Mouse (Mus musculus) CH12.LX (cell line): Measurements from ENCODE around the gene Slc9b1. TPM values are rescaled to one million over a fixed set of nuclear protein-coding genes. Genes with fewer than 3 reads are reported as not detected.

Source experiments
- DNase-seq: peaks from one replicate; pipeline ENCODE4 v3.0.0-alpha.2; 2013; ENCODE audit errors: extremely low read depth
- H3K27ac ChIP-seq: 2 replicates; pipeline ENCODE4 v1.5.1; 2012; ENCODE audit warnings: low read depth, mild to moderate bottlenecking, control low read depth, moderate library complexity; ENCODE audit not compliant: insufficient read depth
- H3K27me3 ChIP-seq: replicated peaks from 2 replicates; pipeline ENCODE3; 2012; ENCODE audit warnings: inconsistent platforms
- H3K36me3 ChIP-seq, 2 experiments: replicated peaks in 1 of 2; 2 replicates each; pipeline versions ENCODE3 to v1.6.1; 2012; ENCODE audit warnings: inconsistent platforms in 1 of 2, low read length in 1 of 2, mild to moderate bottlenecking in 1 of 2, mixed read lengths in 1 of 2, moderate library complexity in 1 of 2; ENCODE audit not compliant: control insufficient read depth in 1 of 2, insufficient read depth in 1 of 2
- H3K4me1 ChIP-seq, 2 experiments: 2 replicates each; pipeline ENCODE4 v1.6.1; 2012; ENCODE audit warnings: inconsistent platforms in 1 of 2, moderate library complexity in 1 of 2; ENCODE audit not compliant: insufficient read depth in 2 of 2, control insufficient read depth in 1 of 2
- H3K4me2 ChIP-seq: 2 replicates; pipeline ENCODE4 v1.6.1; 2012; ENCODE audit warnings: low read depth, mild to moderate bottlenecking, control low read depth; ENCODE audit not compliant: poor library complexity, insufficient read depth, severe bottlenecking
- H3K4me3 ChIP-seq, 3 experiments: fragments of 150-350 bp in 1 of 3; sonication (generic) in 1 of 3; replicated peaks in 1 of 3; 2 replicates each; pipeline versions ENCODE3 to v1.5.1; 2011 to 2012; ENCODE audit warnings: low read depth in 2 of 3, low read length in 2 of 3, mild to moderate bottlenecking in 2 of 3, moderate library complexity in 2 of 3, control low read depth in 1 of 3, improper control_type of control experiment in 1 of 3, inconsistent platforms in 1 of 3, mixed read lengths in 1 of 3; ENCODE audit not compliant: poor library complexity in 1 of 3
- H3K79me2 ChIP-seq: replicated peaks from 2 replicates; pipeline ENCODE4 v1.6.1; 2012; ENCODE audit warnings: mild to moderate bottlenecking, moderate library complexity; ENCODE audit not compliant: control insufficient read depth, poor library complexity, insufficient read depth, severe bottlenecking; ENCODE audit errors: extremely low read depth
- H3K9ac ChIP-seq: 2 replicates; pipeline ENCODE4 v1.6.1; 2012; ENCODE audit warnings: low read depth, mild to moderate bottlenecking, control low read depth, moderate library complexity; ENCODE audit not compliant: insufficient read depth
- H3K9me3 ChIP-seq: replicated peaks from 2 replicates; pipeline ENCODE3; 2012; ENCODE audit warnings: low read length, inconsistent platforms, mixed read lengths
- BHLHE40 ChIP-seq: IDR thresholded peaks from 2 replicates; pipeline ENCODE4 v1.6.1; 2011; ENCODE audit warnings: mild to moderate bottlenecking, low read depth, low read length, improper control_type of control experiment
- ELF1 ChIP-seq: IDR thresholded peaks from 2 replicates; pipeline ENCODE4 v1.6.1; 2014; ENCODE audit warnings: low read depth, mild to moderate bottlenecking, inconsistent platforms, low read length, improper control_type of control experiment
- GABPA ChIP-seq: IDR thresholded peaks from 2 replicates; pipeline ENCODE4 v1.6.1; 2012; ENCODE audit warnings: low read depth, low read length, improper control_type of control experiment, inconsistent platforms; ENCODE audit not compliant: insufficient replicate concordance
- HCFC1 ChIP-seq: IDR thresholded peaks from 2 replicates; pipeline ENCODE4 v1.6.1; 2012; ENCODE audit warnings: low read depth, mild to moderate bottlenecking, inconsistent platforms, low read length, improper control_type of control experiment
- IRF4 ChIP-seq: IDR thresholded peaks from 2 replicates; pipeline ENCODE4 v1.6.1; 2014; ENCODE audit warnings: low read depth, mild to moderate bottlenecking, inconsistent platforms, low read length, improper control_type of control experiment
- JUN ChIP-seq: IDR thresholded peaks from 2 replicates; pipeline ENCODE4 v1.6.1; 2011; ENCODE audit warnings: low read depth, mild to moderate bottlenecking, low read length, improper control_type of control experiment, moderate library complexity; ENCODE audit not compliant: insufficient read depth
- JUND ChIP-seq: conservative IDR thresholded peaks from 2 replicates; pipeline ENCODE4 v1.6.1; 2011; ENCODE audit warnings: low read depth, low read length, improper control_type of control experiment
- KAT2A ChIP-seq: IDR thresholded peaks from 2 replicates; pipeline ENCODE4 v1.6.1; 2012; ENCODE audit warnings: low read length, improper control_type of control experiment, inconsistent platforms; ENCODE audit not compliant: insufficient replicate concordance
- MAFK ChIP-seq: IDR thresholded peaks from 2 replicates; pipeline ENCODE4 v1.6.1; 2011; ENCODE audit warnings: low read length, improper control_type of control experiment; ENCODE audit not compliant: insufficient replicate concordance
- MEF2A ChIP-seq: IDR thresholded peaks from 2 replicates; pipeline ENCODE4 v1.6.1; 2014; ENCODE audit warnings: low read depth, mild to moderate bottlenecking, inconsistent platforms, low read length, improper control_type of control experiment, borderline replicate concordance
- NRF1 ChIP-seq: IDR thresholded peaks from 2 replicates; pipeline ENCODE4 v1.6.1; 2014; ENCODE audit warnings: low read depth, mild to moderate bottlenecking, inconsistent platforms, low read length, improper control_type of control experiment, moderate library complexity
- PAX5 ChIP-seq: IDR thresholded peaks from 2 replicates; pipeline ENCODE4 v1.6.1; 2012; ENCODE audit warnings: low read length, inconsistent platforms, mixed read lengths
- POLR2AphosphoS2 ChIP-seq: IDR thresholded peaks from 2 replicates; pipeline ENCODE4 v1.6.1; 2011; ENCODE audit warnings: low read depth, low read length, improper control_type of control experiment
- RAD21 ChIP-seq: IDR thresholded peaks from 2 replicates; pipeline ENCODE4 v1.6.1; 2011; ENCODE audit warnings: low read depth, mild to moderate bottlenecking, low read length, improper control_type of control experiment, moderate library complexity
- SIN3A ChIP-seq: IDR thresholded peaks from 2 replicates; pipeline ENCODE4 v1.6.1; 2012; ENCODE audit warnings: low read length, improper control_type of control experiment, inconsistent platforms
- SMC3 ChIP-seq: IDR thresholded peaks from 2 replicates; pipeline ENCODE4 v1.6.1; 2011; ENCODE audit warnings: low read depth, low read length, improper control_type of control experiment
- TBP ChIP-seq: conservative IDR thresholded peaks from 2 replicates; pipeline ENCODE4 v1.6.1; 2011; ENCODE audit warnings: low read depth, low read length, improper control_type of control experiment
- ZC3H11A ChIP-seq: IDR thresholded peaks from 2 replicates; pipeline ENCODE4 v1.6.1; 2012; ENCODE audit warnings: low read depth, mild to moderate bottlenecking, inconsistent platforms, low read length, improper control_type of control experiment
- ZNF384 ChIP-seq: IDR thresholded peaks from 2 replicates; pipeline ENCODE4 v1.6.1; 2012; ENCODE audit warnings: low read depth, low read length, improper control_type of control experiment, inconsistent platforms
- dilution Hi-C: fragments of 300-500 bp; cut with MboI; formaldehyde crosslinking; loops from 2 replicates; pipeline ENCODE4 v1.14.3; 2020; ENCODE audit warnings: low sequenced_read_pairs; ENCODE audit not compliant: extremely low pct_unique_long_range_greater_than_20kb, extremely low pct_ligation_motif_present
- in situ Hi-C: fragments of 300-500 bp; cut with MboI; formaldehyde crosslinking; loops from 3 replicates; pipeline ENCODE4 v1.14.3; 2019; ENCODE audit warnings: low sequenced_read_pairs, low pct_ligation_motif_present, low pct_unique_long_range_greater_than_20kb, mixed read lengths
- polyA plus RNA-seq: library from polyadenylated mRNA; unstranded; fragments of >175 nt; gene quantifications from 2 replicates; pipeline ENCODE4 v1.2.1, GENCODE M21; 2012; ENCODE audit warnings: low read depth; ENCODE audit not compliant: insufficient read length
- total RNA-seq, 2 experiments: library from RNA; depleted of rRNA; stranded (reverse); fragments of 300-350 nt in 1 of 2; fragments of >200 nt in 1 of 2; gene quantifications; 2 replicates each; pipeline ENCODE4 v1.2.3; 2012 to 2014

Gene Slc9b1
- total and polyA plus RNA-seq, 3 experiments: 1.9 to 3.1 (median 2.7) TPM

GRCm38 (mm10) chr3:135357394-135357793 is 9.6 kb downstream of the Slc9b1 start:
- no peak for DNase-seq
- Histone ChIP-seq H3K27me3 (no peaks in the 10 kb centered on the region), H3K9me3 (no peaks in the 10 kb centered on the region), H3K4me2 (no peak overlapping the region), H3K79me2 (no peaks in the 10 kb centered on the region), H3K9ac (no peak overlapping the region), H3K27ac (no peak overlapping the region), H3K4me3 (no peak overlapping the region), H3K36me3 (no peaks in the 10 kb centered on the region), H3K4me1 (no peaks in the 10 kb centered on the region)
- in situ Hi-C loops (no loop called here), dilution Hi-C loops (no loop called here)
- no peak for TF ChIP-seq PAX5
- TF ChIP-seq HCFC1: peak; percentile 70
- no peak for TF ChIP-seq BHLHE40
- no peak for TF ChIP-seq JUN
- TF ChIP-seq RAD21: no peak
- no peak for TF ChIP-seq SMC3
- TF ChIP-seq NRF1: no peak
- TF ChIP-seq TBP: no peak
- no peak for TF ChIP-seq MAFK
- TF ChIP-seq MEF2A: no peak
- peak; percentile 61 for TF ChIP-seq ELF1
- TF ChIP-seq ZNF384: no peak

DNA sequence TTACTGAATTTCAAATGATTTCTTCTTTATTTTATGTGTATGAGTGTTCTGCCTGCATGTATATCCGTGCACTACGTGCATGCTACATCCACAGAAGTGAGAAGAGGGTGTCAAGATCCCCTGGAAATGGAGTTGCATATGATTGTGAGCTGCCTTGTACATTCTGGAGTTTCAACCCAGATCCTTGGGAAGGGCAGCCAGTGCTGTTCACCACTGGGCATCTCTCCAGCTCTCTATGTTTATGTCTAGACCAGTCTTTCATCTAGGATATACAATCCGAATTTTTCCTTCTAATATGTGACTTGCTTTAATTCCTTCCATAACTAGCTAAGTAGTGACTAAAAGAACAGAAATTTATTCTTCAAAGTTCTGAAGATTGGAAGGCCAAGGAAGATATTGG is 28.0 kb downstream of the Slc9b1 start:
- Histone ChIP-seq H3K79me2 (no peaks in the 10 kb centered on the region), H3K4me2 (no peak overlapping the region; the same call in 1 of the 2 replicates), H3K4me3 (no peak overlapping the region), H3K36me3 (no peaks in the 10 kb centered on the region)
- dilution Hi-C loops: no loop called here
- TF ChIP-seq JUND (no peak), ZC3H11A (no peak), SIN3A (no peak), JUN (no peak), POLR2AphosphoS2 (no peak), KAT2A (no peak), IRF4 (no peak), GABPA (no peak)
- TF ChIP-seq, all 38 proteins: peak for 0
- in situ Hi-C loops: no loop called here
- DNase-seq: no peak
- Histone ChIP-seq H3K27me3 (no peaks in the 10 kb centered on the region), H3K27ac (no peak overlapping the region), H3K9me3 (no peaks in the 10 kb centered on the region), H3K4me1 (peaks cover 0 to 10% of the 10 kb centered on the region in 2 experiments; a peak in 3 of 4 replicates), H3K9ac (no peak overlapping the region)
